Mouse (Mus musculus) small intestine, adult 2 months (tissue): ENCODE results near the gene Pfkfb4.

Source experiments
- CTCF ChIP-seq: fragments of 200-500 bp; IDR thresholded peaks from 2 replicates; pipeline ENCODE4 v1.5.1; 2012; ENCODE audit warnings: low read depth, mild to moderate bottlenecking, control low read depth, inconsistent platforms, low read length, moderate library complexity, mixed read lengths; ENCODE audit not compliant: insufficient replicate concordance, insufficient read length; ENCODE audit errors: extremely low read depth
- POLR2A ChIP-seq: fragments of 200-500 bp; IDR thresholded peaks from 2 replicates; pipeline ENCODE4 v1.6.1; 2012; ENCODE audit warnings: low read depth, mild to moderate bottlenecking, control low read depth, inconsistent platforms, low read length, moderate library complexity

DNA sequence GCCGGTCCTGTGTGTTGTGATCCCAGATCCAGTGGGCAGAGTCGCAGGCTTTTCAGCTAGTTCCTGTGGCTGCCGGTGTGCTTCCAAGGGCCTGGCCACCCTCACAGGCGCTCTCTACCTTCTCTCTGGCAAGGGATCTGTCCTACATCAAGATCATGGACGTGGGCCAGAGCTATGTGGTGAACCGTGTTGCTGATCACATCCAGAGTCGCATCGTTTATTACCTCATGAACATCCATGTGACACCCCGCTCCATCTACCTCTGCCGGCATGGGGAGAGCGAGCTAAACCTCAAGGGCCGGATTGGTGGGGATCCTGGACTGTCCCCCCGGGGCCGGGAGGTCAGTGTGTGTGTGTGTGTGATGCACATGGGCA lies 18.7 kb downstream of the Pfkfb4 start:
- TF ChIP-seq CTCF, result no peak
- TF ChIP-seq POLR2A, result no peak
